Mouse (Mus musculus) heart, embryonic 12.5 days (tissue): ENCODE measurements around the gene Usb1. TPM values are rescaled to one million over a fixed set of nuclear protein-coding genes. Genes with fewer than 3 reads are reported as not detected.

Experiments used
- ATAC-seq: fragments of 200-750 bp; cut with Nextera tagmentation; 2 replicates; pipeline ENCODE4 v1.8.0; 2017; ENCODE audit warnings: moderate TSS enrichment, moderate library complexity; ENCODE audit not compliant: insufficient number of reproducible peaks, low FRiP score
- H3K27ac ChIP-seq: fragments of 300-500 bp; sonication (generic); 2 replicates; pipeline ENCODE4 v1.5.1; 2016; ENCODE audit warnings: mild to moderate bottlenecking, moderate library complexity; ENCODE audit not compliant: poor library complexity, severe bottlenecking
- H3K27me3 ChIP-seq: fragments of 300-500 bp; sonication (generic); replicated peaks from 2 replicates; pipeline ENCODE4 v1.6.1; 2016; ENCODE audit warnings: mild to moderate bottlenecking, moderate library complexity
- H3K36me3 ChIP-seq: fragments of 300-500 bp; sonication (generic); 2 replicates; pipeline ENCODE4 v1.6.1; 2016; ENCODE audit warnings: mild to moderate bottlenecking, moderate library complexity
- H3K4me1 ChIP-seq: fragments of 300-500 bp; sonication (generic); replicated peaks from 2 replicates; pipeline ENCODE4 v1.6.1; 2016; ENCODE audit warnings: mild to moderate bottlenecking
- H3K4me2 ChIP-seq: fragments of 300-500 bp; sonication (generic); 2 replicates; pipeline ENCODE4 v1.6.1; 2016; ENCODE audit warnings: mild to moderate bottlenecking, moderate library complexity
- H3K4me3 ChIP-seq: fragments of 300-500 bp; sonication (generic); 2 replicates; pipeline ENCODE4 v1.5.1; 2016; ENCODE audit warnings: mild to moderate bottlenecking
- H3K9ac ChIP-seq: fragments of 300-500 bp; sonication (generic); 2 replicates; pipeline ENCODE4 v1.6.1; 2016; ENCODE audit warnings: mild to moderate bottlenecking, moderate library complexity
- H3K9me3 ChIP-seq: fragments of 300-500 bp; sonication (generic); replicated peaks from 2 replicates; pipeline ENCODE4 v1.6.1; 2016; ENCODE audit warnings: mild to moderate bottlenecking, moderate library complexity
- WGBS: fragments of 180-500 bp; shearing (Covaris S2); methylation state at CpG from one replicate; pipeline ENCODE4 v1.1.7; 2016; 5-methylcytosine and 5-hydroxymethylcytosine counted together
- polyA plus RNA-seq: library from polyadenylated mRNA; unstranded; fragments of >200 nt; fragmentation: Nextera tagmentation; extraction: Ambion mirVana; gene quantifications from 2 replicates; pipeline ENCODE4 v1.2.1, GENCODE M21; 2016

Gene Usb1
- polyA plus RNA-seq, 1 experiment from 2014 or later: 26.5 TPM

DNA sequence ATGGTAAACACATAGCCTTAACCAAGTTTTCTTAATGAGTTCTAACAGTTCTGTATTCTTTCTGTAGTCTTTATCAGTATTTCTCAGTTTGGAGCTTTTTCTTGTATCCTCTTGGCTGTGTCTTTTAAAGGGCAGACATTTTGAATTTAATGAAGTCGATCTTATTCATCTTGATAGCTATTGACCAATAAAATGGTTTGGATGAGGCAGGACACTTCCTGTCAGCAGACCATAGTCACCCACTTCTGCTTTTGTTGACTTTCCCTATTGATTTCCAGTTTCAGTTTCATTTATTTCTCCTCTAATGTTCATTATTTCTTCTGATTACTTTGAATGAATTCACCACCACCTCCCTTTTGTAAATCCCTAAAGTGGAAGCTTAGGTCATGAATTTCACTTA, 3.6 kb downstream of the Usb1 start:
- H3K4me2 ChIP-seq: no peak overlapping the region
- no peak overlapping the region for H3K9ac ChIP-seq
- peaks cover 60% of the 10 kb centered on the region for H3K36me3 ChIP-seq
- H3K27me3 ChIP-seq: no peaks in the 10 kb centered on the region
- H3K9me3 ChIP-seq: no peaks in the 10 kb centered on the region
- H3K4me3 ChIP-seq: no peak overlapping the region
- no peak overlapping the region for H3K27ac ChIP-seq
- peaks cover 5% of the 10 kb centered on the region for H3K4me1 ChIP-seq
- 85% methylated on average over 1 of the region's 1 CpGs for WGBS
- ATAC-seq: no peak

DNA sequence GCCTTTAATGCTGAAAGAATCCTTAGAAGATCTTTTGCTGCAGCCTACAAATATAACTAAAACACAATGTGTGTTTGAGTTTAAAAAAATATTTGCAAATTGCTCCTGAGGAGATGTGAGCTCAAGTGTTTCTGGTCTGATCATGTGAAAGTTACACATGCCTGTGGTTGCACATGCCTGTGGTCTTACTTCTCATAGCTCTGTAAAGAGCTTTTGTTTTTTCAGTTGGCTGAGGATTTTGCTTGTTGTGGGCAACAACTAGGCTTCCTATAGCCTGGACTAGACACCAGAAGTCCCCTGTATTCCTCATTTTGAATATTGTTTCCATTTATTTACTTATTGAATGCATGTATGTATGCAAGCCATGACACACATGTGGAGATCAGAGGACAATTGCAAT, 4.3 kb downstream of the Usb1 start:
- Histone ChIP-seq H3K27ac (no peak overlapping the region), H3K27me3 (no peaks in the 10 kb centered on the region), H3K9me3 (no peaks in the 10 kb centered on the region), H3K4me1 (peaks cover 5% of the 10 kb centered on the region), H3K9ac (no peak overlapping the region), H3K4me2 (no peak overlapping the region), H3K4me3 (no peak overlapping the region), H3K36me3 (peaks cover 67% of the 10 kb centered on the region)
- no peak for ATAC-seq

DNA sequence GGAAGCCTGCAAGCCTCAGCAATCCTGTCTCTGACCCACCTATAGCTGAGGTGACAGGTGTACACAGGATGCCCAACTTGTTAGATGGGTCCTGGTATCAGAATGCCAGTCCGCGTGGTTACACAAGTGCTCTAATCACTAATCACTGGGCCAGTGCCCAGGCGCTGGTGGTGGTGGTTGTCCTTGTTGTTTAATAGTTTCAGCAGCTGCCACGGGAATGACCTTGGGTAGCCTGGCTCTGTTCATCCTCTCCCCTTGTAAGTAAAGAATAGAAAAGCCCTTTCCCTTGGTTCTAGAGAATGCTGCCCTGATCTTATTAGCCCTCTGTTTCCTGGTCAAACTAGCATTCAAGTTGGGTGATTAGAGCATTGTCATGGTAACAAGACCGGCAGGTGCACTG, 9.6 kb downstream of the Usb1 start:
- no peak for ATAC-seq
- H3K4me1 ChIP-seq: peaks cover 5% of the 10 kb centered on the region
- H3K4me2 ChIP-seq: no peak overlapping the region
- no peak overlapping the region for H3K27ac ChIP-seq
- 0 out of 2 replicates have a peak overlapping the region, but pooled peaks have one; percentile 32 for H3K9ac ChIP-seq
- no peak overlapping the region for H3K4me3 ChIP-seq
- 62% methylated on average over 5 of the region's 5 CpGs for WGBS
- no peaks in the 10 kb centered on the region for H3K27me3 ChIP-seq
- H3K9me3 ChIP-seq: no peaks in the 10 kb centered on the region
- peaks cover 87% of the 10 kb centered on the region for H3K36me3 ChIP-seq

DNA sequence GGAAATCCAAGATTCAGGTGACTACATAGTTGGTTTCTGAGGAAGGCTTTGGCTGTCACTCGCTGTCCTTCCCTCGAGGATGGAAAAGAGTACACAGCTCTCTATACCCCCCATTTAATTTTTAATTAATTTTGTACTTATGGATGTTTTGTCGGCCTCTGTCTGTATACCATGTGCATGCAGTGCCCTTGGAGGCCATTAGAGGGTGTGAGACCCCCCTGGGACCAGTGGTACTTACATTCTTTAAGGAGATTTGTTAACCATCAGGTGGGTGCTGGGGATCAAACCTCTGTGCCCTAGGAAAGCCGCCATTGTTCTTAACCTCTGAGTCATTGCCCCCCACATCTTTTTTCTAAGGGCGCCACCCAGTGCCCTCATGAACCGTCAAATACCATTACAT, 12.6 kb downstream of the Usb1 start:
- Histone ChIP-seq H3K4me1 (peaks cover 27% of the 10 kb centered on the region), H3K9me3 (no peaks in the 10 kb centered on the region), H3K36me3 (peaks cover 61% of the 10 kb centered on the region), H3K9ac (no peak overlapping the region), H3K4me2 (no peak overlapping the region), H3K27me3 (no peaks in the 10 kb centered on the region), H3K27ac (no peak overlapping the region), H3K4me3 (no peak overlapping the region)
- ATAC-seq: no peak
- WGBS: 73% methylated on average over 6 of the region's 6 CpGs

DNA sequence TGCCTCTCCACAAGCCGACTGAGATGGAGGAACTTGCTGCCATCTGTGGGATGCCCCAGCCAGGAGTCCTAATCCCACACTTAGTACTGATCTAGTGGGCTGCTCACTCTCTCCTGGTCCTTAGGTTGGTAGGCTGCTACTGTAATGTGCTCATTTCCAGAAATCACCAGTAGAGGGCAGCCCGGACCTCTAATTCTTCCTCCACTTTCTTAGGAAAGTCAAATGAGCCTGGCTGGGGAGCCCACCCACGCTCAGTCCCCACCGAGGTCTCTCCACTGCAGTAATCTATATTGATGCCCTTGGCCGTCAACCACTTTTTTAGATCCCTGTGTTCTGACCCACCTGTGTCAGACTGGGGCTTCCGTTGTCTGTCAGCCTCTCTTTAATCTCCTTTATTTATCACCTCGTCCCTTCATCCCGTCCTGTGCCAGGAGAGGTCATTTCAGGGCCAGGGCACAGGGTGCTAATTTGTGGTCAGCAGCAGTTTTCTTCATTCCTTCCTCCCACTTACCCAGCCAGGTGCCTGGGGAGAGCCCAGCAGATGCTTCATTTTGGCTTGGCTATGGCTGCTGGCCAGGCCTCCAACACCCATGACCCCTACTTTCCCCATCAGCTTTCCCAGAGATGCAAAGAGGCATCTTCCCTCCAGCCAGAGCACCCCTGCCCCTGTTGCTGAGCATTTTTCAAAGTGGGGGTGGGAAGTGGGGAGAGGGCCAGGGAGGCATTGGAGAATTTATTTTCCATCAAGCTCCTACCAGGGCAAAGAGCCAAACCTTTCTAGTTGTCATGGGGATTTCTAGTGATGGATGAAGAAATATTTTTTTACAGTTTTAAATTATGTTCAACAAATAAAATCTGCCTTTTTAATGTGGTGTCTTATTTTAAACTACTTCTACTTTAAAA, 14.8 kb downstream of the Usb1 start:
- Histone ChIP-seq H3K9ac (0 out of 2 replicates have a peak overlapping the region, but pooled peaks have one; percentile 3), H3K9me3 (no peaks in the 10 kb centered on the region), H3K27ac (no peak overlapping the region), H3K4me2 (no peak overlapping the region), H3K4me3 (no peak overlapping the region), H3K36me3 (peaks cover 39% of the 10 kb centered on the region), H3K27me3 (no peaks in the 10 kb centered on the region), H3K4me1 (peaks cover 37% of the 10 kb centered on the region)
- WGBS: 22% methylated on average over 8 of the region's 8 CpGs
- no peak for ATAC-seq

DNA sequence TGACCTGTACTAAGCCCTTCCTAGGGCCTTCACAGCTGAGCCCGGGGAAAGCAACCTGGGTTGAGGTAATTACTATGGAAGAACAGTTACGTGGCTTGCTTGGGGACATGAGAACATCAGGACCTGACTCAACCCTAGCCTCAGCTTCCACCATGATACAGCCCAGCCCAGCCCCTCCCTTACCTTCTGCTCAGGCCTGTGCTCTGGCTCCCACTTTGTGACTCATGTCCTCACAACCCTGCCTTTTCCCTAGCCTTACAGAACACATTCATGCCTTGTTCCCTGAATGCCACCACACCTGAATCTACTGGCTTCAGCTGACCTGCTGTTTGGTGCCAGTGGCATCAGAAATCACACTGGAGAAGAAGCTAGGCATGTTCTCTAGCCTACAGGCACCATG, 16.3 kb downstream of the Usb1 start:
- ATAC-seq: no peak
- 85% methylated on average over 2 of the region's 2 CpGs for WGBS
- Histone ChIP-seq H3K27me3 (no peaks in the 10 kb centered on the region), H3K36me3 (peaks cover 28% of the 10 kb centered on the region), H3K4me3 (no peak overlapping the region), H3K4me1 (peaks cover 35% of the 10 kb centered on the region), H3K4me2 (peak overlapping the region; percentile 6; the same call in 1 of the 2 replicates), H3K9me3 (no peaks in the 10 kb centered on the region), H3K27ac (peak overlapping the region; percentile 16; the same call in 1 of the 2 replicates), H3K9ac (0 out of 2 replicates have a peak overlapping the region, but pooled peaks have one; percentile 1)

DNA sequence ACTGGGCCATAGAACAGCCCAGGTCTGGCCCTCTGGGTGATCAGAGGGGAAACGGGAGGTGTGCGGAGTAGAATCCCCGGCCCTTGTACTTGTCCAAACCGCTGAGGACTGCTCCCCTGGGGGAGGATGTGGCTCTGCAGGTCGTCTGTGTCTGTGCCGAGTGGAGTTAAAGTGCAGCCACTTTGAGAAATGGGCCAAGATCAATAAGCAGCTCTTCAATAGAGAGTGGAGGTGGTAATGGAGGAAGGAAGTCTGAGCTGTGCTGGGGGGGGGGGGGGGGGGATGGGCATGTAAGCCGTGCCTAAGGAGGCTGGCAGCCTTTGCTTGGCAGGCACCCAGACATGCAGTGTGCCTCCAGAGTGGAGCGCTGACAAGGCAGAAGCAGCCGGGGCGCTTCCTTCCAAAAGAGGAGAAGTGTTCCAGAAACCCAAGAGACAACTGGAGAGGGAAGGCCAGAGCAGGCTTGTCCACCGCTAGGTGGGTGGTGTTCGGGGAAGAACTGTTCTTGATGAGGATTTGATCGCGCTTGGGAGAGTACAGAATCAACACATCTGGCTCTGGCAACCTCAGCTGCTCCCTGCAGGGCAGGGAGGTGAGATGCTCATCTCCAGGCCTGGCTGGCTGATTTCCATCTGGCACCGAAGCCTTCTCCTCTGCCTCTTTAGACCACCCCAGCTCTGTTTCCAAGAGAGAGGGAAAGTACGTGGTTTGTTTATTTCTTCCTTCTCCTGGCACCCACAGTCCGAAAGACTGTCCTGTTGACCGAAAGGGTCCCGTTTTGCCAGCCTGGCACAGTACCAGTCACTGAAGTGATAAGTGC, 16.9 kb downstream of the Usb1 start:
- peaks cover 38% of the 10 kb centered on the region for H3K4me1 ChIP-seq
- peaks cover 22% of the 10 kb centered on the region for H3K36me3 ChIP-seq
- peak overlapping the region; percentile 55; the same call in 1 of the 2 replicates for H3K27ac ChIP-seq
- no peak overlapping the region for H3K4me3 ChIP-seq
- H3K4me2 ChIP-seq: peak overlapping the region; percentile 6; the same call in 1 of the 2 replicates
- no peaks in the 10 kb centered on the region for H3K9me3 ChIP-seq
- 0 out of 2 replicates have a peak, but pooled peaks have one; percentile 16 for ATAC-seq
- peak overlapping the region; percentile 1; the same call in 1 of the 2 replicates for H3K9ac ChIP-seq
- 51% methylated on average over 18 of the region's 19 CpGs for WGBS
- H3K27me3 ChIP-seq: no peaks in the 10 kb centered on the region

DNA sequence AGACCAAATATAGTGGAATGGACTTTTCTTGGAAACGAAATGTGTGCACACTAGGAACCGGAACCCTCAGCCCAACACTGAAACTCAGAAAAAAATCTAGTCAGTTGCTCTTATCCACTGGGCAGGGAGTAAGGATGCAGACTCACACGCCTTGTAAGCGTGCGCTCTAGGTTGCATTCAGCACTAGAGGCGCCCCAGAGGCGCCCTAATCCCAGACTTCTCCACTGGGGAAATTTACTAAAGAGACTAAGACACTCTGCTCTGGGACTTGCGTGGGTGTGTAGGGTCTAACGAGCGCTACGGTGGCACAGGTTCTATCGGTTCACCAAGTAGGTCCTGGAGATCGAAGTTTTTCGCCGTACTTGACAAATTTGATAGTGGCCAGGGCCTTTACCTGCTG, 19.4 kb downstream of the Usb1 start:
- Histone ChIP-seq H3K4me2 (peak overlapping the region; percentile 83), H3K9ac (peak overlapping the region; percentile 99), H3K36me3 (peaks cover 10% of the 10 kb centered on the region; the same call in 1 of the 2 replicates), H3K4me3 (peak overlapping the region; percentile 86), H3K27ac (peak overlapping the region; percentile 89), H3K4me1 (peaks cover 62% of the 10 kb centered on the region), H3K27me3 (no peaks in the 10 kb centered on the region), H3K9me3 (no peaks in the 10 kb centered on the region)
- ATAC-seq: no peak
- 4% methylated on average over 15 of the region's 15 CpGs for whole genome bisulfite sequencing

DNA sequence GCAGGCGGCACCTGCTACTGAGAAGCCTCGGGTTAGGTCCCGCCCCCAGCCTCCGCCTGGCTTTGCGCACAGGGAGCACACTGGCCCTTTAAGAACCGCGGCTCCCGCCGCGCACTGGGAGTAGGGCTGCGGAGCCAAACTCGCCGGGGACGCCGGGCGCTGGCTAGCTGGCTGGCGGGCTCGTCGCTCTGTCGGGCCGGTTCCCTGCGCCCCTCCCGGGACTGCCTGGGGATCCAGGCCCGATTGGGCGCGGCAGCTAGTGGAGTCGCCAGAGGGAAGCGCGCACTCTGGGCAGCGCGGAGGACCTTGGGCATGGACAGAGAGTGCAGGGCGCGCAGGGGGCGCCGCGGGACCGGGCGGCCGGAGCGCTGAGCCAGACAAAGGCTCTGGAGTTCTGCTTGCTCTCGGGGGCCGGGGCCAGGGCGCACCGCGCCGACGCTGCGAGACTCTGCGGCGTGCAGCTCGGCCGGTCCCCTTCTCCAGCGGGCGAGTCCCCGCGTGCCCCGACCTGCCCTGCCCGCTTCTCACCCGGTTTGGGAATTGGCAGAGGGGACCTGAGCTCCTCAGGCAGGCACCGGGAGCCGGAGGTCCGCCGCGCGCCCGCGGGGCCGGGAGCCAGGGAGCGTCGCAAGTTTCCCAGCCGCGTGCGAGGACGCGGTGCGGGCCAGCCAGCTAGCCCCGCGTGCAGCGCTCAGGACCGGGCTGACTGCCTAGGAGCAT, 20.2 kb downstream of the Usb1 start, which contains the start of gene Mmp15:
TSS of gene Mmp15 (plus strand) at position 118 of the 720 bp plus-strand sequence.
- H3K27me3 ChIP-seq: no peaks in the 10 kb centered on the region
- peak; percentile 77 for ATAC-seq
- no peaks in the 10 kb centered on the region for H3K9me3 ChIP-seq
- H3K27ac ChIP-seq: peak within 1 kb of the TSS; percentile 89
- H3K4me3 ChIP-seq: peak within 1 kb of the TSS; percentile 86
- peaks cover 10% of the 10 kb centered on the region; the same call in 1 of the 2 replicates for H3K36me3 ChIP-seq
- H3K4me1 ChIP-seq: peaks cover 65% of the 10 kb centered on the region
- WGBS: under 1% methylated on average over 78 of the region's 80 CpGs
- peak within 1 kb of the TSS; percentile 83 for H3K4me2 ChIP-seq
- peak within 1 kb of the TSS; percentile 99 for H3K9ac ChIP-seq
